Mouse (Mus musculus) thymus, adult 2 months (tissue): ENCODE data around the gene Slc12a8. TPM values are rescaled to one million over a fixed set of nuclear protein-coding genes. Genes with fewer than 3 reads are reported as not detected.

ENCODE experiments used
- DNase-seq: peaks from one replicate; pipeline ENCODE4 v3.0.0; 2021
- H3K27ac ChIP-seq: fragments of 200-500 bp; 2 replicates; pipeline ENCODE4 v1.5.1; 2012; ENCODE audit warnings: low read length, control low read depth; ENCODE audit not compliant: control insufficient read depth, insufficient read depth
- H3K27me3 ChIP-seq: fragments of 200-500 bp; 2 replicates; pipeline ENCODE4 v1.6.1; 2012; ENCODE audit warnings: mild to moderate bottlenecking, low read length, moderate library complexity, mixed read lengths; ENCODE audit not compliant: control insufficient read depth, insufficient read depth
- H3K36me3 ChIP-seq: fragments of 200-500 bp; 2 replicates; pipeline ENCODE4 v1.6.1; 2012; ENCODE audit warnings: mild to moderate bottlenecking, low read length, moderate library complexity; ENCODE audit not compliant: control insufficient read depth, insufficient read depth
- H3K4me1 ChIP-seq: fragments of 200-500 bp; replicated peaks from 2 replicates; pipeline ENCODE4 v1.6.1; 2012; ENCODE audit warnings: low read length; ENCODE audit not compliant: control insufficient read depth, insufficient read depth
- H3K4me3 ChIP-seq: fragments of 200-500 bp; 2 replicates; pipeline ENCODE4 v1.5.1; 2012; ENCODE audit warnings: mild to moderate bottlenecking, low read length, control low read depth, moderate library complexity; ENCODE audit not compliant: control insufficient read depth, insufficient read depth
- CTCF ChIP-seq: fragments of 200-500 bp; IDR thresholded peaks from 2 replicates; pipeline ENCODE4 v1.5.1; 2012; ENCODE audit warnings: mild to moderate bottlenecking, control low read depth, low read length, moderate library complexity, borderline replicate concordance; ENCODE audit not compliant: control insufficient read depth, poor library complexity, insufficient read depth; ENCODE audit errors: extremely low read depth
- POLR2A ChIP-seq: fragments of 200-500 bp; IDR thresholded peaks from 2 replicates; pipeline ENCODE4 v1.6.1; 2012; ENCODE audit warnings: mild to moderate bottlenecking, low read length, control low read depth, moderate library complexity; ENCODE audit not compliant: control insufficient read depth, poor library complexity, insufficient read depth; ENCODE audit errors: extremely low read depth
- WGBS: fragments of 180-500 bp; shearing (Covaris S2); methylation state at CpG from one replicate; pipeline ENCODE4 v1.1.7; 2018; 5-methylcytosine and 5-hydroxymethylcytosine counted together
- polyA plus RNA-seq: library from polyadenylated mRNA; depleted of rRNA; stranded (reverse); fragments of >200 nt; gene quantifications from 2 replicates; pipeline ENCODE4 v1.2.3, GENCODE M21; 2012

Gene Slc12a8
- polyA plus RNA-seq, 1 experiment, result 0.51 TPM

DNA sequence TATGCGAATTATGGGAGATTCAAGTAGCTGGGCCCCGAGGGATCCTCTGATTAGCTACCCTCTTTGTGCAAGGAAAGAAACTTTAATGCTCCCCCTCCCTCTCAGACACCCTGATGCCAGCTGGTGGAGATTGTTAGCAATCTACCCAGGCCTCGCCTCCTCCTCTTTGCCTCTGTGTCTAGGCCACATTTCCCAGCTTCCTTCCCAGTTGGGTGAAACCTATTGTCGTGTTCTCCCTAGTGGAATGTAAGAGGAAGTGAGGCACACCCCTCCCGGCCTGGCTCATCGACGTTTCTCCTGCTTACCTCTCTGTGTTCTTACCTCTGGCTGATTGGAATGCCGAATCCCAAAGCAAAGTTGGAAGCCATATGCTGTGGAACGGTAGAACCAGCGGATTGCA lies 163.7 kb downstream of the Slc12a8 start:
- Histone ChIP-seq H3K27ac (no peak overlapping the region), H3K4me3 (no peak overlapping the region), H3K36me3 (no peaks in the 10 kb centered on the region), H3K27me3 (no peaks in the 10 kb centered on the region), H3K4me1 (peaks cover 10% of the 10 kb centered on the region)
- DNase-seq, result no peak
- TF ChIP-seq CTCF, result no peak
- TF ChIP-seq POLR2A, result no peak
- WGBS, result 75% methylated on average over 10 of the region's 10 CpGs

GRCm38 (mm10) chr16:33681661-33682060 lies 164.5 kb downstream of the Slc12a8 start:
- Histone ChIP-seq H3K36me3 (no peaks in the 10 kb centered on the region), H3K27ac (no peak overlapping the region), H3K4me1 (peaks cover 18% of the 10 kb centered on the region), H3K27me3 (no peaks in the 10 kb centered on the region), H3K4me3 (no peak overlapping the region)
- TF ChIP-seq POLR2A (no peak), CTCF (no peak)
- no peak for DNase-seq

GRCm38 (mm10) chr16:33682651-33683050 lies 165.5 kb downstream of the Slc12a8 start:
- TF ChIP-seq POLR2A, result no peak
- no peak for DNase-seq
- H3K4me1 ChIP-seq, result peaks cover 28% of the 10 kb centered on the region
- H3K27me3 ChIP-seq, result no peaks in the 10 kb centered on the region
- no peaks in the 10 kb centered on the region for H3K36me3 ChIP-seq
- no peak overlapping the region for H3K4me3 ChIP-seq
- H3K27ac ChIP-seq, result no peak overlapping the region
- 97% methylated on average over 3 of the region's 3 CpGs for WGBS

GRCm38 (mm10) chr16:33683206-33684161 lies 166.4 kb downstream of the Slc12a8 start:
- H3K27me3 ChIP-seq, result no peaks in the 10 kb centered on the region
- TF ChIP-seq POLR2A (no peak), CTCF (no peak)
- H3K27ac ChIP-seq, result peak overlapping the region; percentile 54
- no peak for DNase-seq
- H3K4me1 ChIP-seq, result peaks cover 33% of the 10 kb centered on the region
- peak overlapping the region; percentile 73 for H3K4me3 ChIP-seq
- H3K36me3 ChIP-seq, result no peaks in the 10 kb centered on the region
- WGBS, result 61% methylated on average over 13 of the region's 13 CpGs

GRCm38 (mm10) chr16:33684162-33684702 lies 167.1 kb downstream of the Slc12a8 start, which contains the start of gene Heg1:
Gene Heg1 (plus strand): TSS chr16:33684370.
- DNase-seq, result peak; percentile 93
- no peak for TF ChIP-seq CTCF
- peak; percentile 77 for TF ChIP-seq POLR2A
- H3K27me3 ChIP-seq, result no peaks in the 10 kb centered on the region
- H3K27ac ChIP-seq, result peak within 1 kb of the TSS; percentile 54
- H3K4me1 ChIP-seq, result peaks cover 34% of the 10 kb centered on the region
- H3K4me3 ChIP-seq, result peak within 1 kb of the TSS; percentile 73
- WGBS, result under 1% methylated on average over 50 of the region's 57 CpGs
- no peaks in the 10 kb centered on the region for H3K36me3 ChIP-seq

GRCm38 (mm10) chr16:33684703-33685701 lies 167.9 kb downstream of the Slc12a8 start:
- peak; percentile 41 for DNase-seq
- Histone ChIP-seq H3K36me3 (no peaks in the 10 kb centered on the region), H3K4me1 (peaks cover 36% of the 10 kb centered on the region), H3K4me3 (peak overlapping the region; percentile 73), H3K27ac (peak overlapping the region; percentile 40; the same call in 1 of the 2 replicates), H3K27me3 (no peaks in the 10 kb centered on the region)
- 2% methylated on average over 46 of the region's 46 CpGs for WGBS
- TF ChIP-seq CTCF (0 out of 2 replicates have a peak, but pooled peaks have one; percentile 29), POLR2A (no peak)
